Mouse (Mus musculus) brown adipose tissue, adult 24 weeks (tissue): ENCODE measurements around the gene Ppp1r13b. TPM values are rescaled to one million over a fixed set of nuclear protein-coding genes. Genes with fewer than 3 reads are reported as not detected.
A peak's percentile ranks its signal among the peaks of the same experiment; 100 is the strongest.
"Not testable (repeated sequence)": the region's sequence is repeated elsewhere in the genome, so short reads cannot be mapped to it uniquely, and the experiment has no call there.

Experiments used
- H3K27ac ChIP-seq: fragments of 200-500 bp; replicated peaks from 2 replicates; pipeline ENCODE4 v1.5.1; 2012; ENCODE audit warnings: low read depth, mild to moderate bottlenecking, low read length
- H3K4me1 ChIP-seq: fragments of 200-500 bp; 2 replicates; pipeline ENCODE4 v1.6.1; 2012; ENCODE audit warnings: low read length, mixed read lengths; ENCODE audit not compliant: control insufficient read depth, insufficient read depth, insufficient read length
- H3K4me3 ChIP-seq: fragments of 200-500 bp; 2 replicates; pipeline ENCODE4 v1.5.1; 2012; ENCODE audit warnings: low read depth, mild to moderate bottlenecking, low read length, moderate library complexity; ENCODE audit not compliant: insufficient read depth
- polyA plus RNA-seq: library from polyadenylated mRNA; stranded (reverse); fragments of >200 nt; gene quantifications from 2 replicates; pipeline ENCODE4 v1.2.4, GENCODE M21; 2012; ENCODE audit not compliant: missing spikeins, insufficient read depth, insufficient read length

Ppp1r13b gene
- polyA plus RNA-seq, result 4.5 and 5.9 TPM in 2 replicates

DNA sequence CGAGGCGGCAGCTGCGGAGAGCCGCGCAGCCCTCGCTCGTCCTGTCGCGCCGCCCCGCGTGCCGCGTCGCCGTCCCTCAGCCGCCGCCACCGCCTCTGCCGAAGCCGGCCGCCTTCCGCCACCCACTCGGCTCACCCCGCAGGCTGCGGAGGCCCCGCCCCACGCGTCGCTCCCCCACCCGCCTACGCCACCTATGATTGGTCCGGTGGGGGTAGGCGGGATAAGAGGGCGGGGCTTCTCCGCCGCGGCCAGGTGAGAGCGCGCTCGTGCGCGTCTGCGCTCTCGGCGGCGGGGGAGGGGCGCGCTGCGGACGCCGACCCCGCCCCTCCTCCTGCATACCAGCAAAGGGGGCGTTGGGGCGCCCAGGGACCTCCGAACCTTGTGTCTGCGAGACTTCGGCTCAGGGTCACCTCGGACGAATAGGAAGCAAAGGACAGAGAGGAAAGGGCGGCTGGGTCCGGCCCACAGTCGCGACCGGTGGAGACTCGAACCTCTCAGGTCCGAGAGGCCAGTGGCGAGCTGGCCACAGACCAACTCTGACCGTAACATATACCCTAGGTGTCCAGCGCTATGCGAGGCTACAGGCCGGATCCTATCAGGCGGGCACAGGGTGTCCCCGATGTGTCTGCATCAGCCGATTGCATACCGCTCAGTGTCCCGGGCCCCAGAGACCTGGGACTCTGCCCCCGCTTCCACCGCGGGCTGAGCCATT lies at the start of gene Ppp1r13b:
Ppp1r13b (minus strand) TSS at position 141 of the 712 bp plus-strand sequence.
- peaks cover 9% of the 10 kb centered on the region; the same call in 1 of the 2 replicates for H3K4me1 ChIP-seq
- H3K27ac ChIP-seq, result peak within 1 kb of the TSS; percentile 74
- peak within 1 kb of the TSS; percentile 91 for H3K4me3 ChIP-seq

DNA sequence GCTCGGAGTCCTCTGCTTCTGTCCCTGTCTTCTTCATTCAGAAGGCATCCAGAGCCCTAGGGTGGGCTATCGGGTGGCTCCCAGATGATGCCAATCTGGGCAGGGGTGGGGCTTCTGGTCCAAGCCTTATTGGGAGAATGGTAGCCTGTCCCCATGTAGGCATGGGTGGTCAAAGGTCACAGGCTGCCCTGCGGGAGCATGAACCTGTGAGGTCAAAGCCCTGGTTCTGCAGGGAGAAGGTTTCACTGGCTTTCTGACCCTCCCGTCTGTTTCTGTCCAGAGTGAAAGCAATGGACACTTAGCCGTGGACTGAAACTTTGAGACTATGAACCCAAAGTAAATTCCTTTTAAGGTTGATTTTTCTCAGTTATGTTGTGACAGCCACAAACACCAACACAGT lies 48.3 kb upstream of the Ppp1r13b start:
- Histone ChIP-seq H3K4me3 (no peak overlapping the region), H3K27ac (no peak overlapping the region), H3K4me1 (no peaks in the 10 kb centered on the region)

DNA sequence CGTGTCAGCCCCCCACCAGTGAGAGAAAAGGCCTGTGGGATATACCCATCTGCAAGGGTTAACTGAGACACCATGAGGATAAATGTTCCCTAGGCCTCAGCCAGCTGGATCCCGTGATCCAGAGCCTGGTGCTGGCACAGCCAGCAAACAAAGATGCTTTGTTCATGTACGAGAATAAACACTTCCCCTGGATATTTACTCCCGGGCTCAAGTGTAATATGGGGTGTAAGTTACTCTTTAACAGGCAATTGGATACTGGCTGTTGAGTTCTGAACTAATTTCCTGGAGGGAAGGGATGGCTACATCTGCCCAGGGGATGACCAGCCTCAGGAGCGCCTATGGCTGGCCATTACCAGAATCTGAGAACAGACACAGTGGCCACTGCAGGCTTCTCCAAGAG lies 43.8 kb upstream of the Ppp1r13b start:
- Histone ChIP-seq H3K27ac (no peak overlapping the region), H3K4me1 (no peaks in the 10 kb centered on the region), H3K4me3 (no peak overlapping the region)

DNA sequence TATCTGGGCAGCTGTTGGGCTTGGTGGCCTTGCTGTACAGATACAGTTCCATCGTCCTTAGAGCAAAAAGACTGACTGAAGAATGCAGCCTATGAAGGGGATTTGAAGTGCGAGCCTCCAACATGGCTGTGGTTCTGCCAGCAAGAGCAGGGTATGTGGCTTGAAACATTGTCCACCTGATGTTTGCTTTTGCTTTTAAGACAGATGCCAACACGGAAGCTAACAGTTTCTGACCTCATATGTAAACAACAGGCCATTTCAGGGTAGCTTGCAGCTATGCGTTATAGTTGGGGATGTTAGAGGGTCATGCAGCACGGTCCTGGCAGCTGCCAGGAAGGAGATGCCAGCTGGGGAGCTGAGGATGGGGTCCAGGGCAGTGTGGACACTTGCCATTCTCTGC lies 42.6 kb upstream of the Ppp1r13b start:
- Histone ChIP-seq H3K27ac (no peak overlapping the region), H3K4me1 (peaks cover under 1% of the 10 kb centered on the region; the same call in 1 of the 2 replicates), H3K4me3 (no peak overlapping the region)

DNA sequence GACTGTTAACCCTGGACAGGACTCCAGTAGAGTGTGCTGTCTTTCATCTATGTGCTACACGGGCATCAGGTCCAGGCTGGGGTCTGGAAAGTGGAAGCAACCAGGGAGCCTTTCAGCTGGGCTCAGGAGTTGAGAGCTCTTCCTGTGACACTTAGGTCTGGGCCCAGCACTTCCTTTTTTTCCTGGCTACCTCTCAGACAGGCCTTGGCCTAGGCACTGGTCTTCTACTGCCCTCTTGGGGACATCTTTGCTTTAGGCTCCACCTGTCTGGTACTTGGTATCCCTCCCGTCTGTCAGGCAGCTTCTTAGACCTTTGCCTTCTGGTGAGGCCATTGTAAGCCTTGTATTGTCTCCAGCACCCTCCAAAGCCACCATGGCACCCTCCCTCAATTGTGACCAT lies 38.8 kb upstream of the Ppp1r13b start:
- Histone ChIP-seq H3K27ac (peak overlapping the region; percentile 93), H3K4me3 (no peak overlapping the region), H3K4me1 (peaks cover 13% of the 10 kb centered on the region)

DNA sequence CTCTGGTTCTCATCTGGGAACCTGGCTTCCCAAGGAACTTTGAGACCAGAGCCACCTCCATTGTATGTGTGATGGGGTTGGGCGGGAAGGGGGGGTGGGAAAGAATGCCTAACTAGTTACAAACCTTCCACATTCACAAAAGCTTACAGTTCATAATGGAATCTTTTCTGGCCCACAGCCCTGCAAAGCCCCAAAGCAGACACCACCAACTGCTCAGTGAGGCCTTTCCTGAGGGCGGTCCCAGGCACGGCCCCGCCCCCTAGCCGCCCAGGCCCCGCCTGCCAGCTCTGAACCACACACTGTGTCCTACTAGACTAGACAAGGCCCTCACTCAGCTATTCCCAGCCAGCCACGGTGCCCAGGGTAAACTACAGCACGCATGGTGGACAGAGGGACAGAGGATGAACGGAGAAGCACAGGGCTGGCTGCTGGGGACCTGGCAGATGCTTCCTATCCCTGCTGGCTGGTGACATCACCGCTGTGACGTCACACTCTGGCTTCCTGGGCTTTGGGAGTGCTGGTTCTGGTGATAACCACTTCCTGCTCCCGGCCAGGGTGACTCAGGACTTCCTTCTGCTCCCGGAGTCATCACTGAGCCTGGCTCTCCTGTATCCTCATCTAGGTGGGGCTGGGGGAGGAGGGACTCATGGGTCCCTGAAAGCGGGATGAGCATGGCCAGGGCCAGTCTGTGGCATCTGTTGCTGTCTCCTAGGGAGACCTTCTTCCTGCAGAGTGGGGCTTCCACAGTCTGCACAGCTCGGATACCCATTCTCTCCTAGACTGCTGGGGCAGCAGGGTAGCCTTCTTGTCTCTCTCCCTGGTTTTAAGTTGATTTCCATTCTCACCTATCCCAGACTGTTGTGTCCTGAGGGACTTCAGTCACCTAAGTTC lies 38.1 kb upstream of the Ppp1r13b start:
- peaks cover 13% of the 10 kb centered on the region for H3K4me1 ChIP-seq
- H3K4me3 ChIP-seq, result not testable (repeated sequence)
- H3K27ac ChIP-seq, result peak overlapping the region; percentile 93

DNA sequence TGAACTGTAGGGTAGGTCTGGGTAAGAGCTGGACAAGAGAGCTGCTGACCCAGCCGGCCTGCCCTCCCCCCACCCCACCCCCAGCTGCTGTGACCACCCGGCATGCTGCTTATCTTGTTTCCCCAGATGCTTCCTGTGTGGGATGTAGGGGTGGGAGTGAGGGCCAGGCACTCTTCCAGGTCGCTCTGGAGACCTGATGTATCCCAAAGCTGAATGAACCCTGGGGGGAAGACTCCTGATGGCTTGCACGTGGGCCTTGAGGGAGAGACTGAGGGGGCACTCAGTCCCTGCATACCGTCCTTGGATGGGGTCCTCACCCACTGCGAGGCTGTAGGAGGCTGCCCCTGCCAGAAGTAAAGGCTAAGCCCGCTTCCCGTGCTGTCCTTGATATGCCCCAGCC lies 37.2 kb upstream of the Ppp1r13b start:
- peaks cover 13% of the 10 kb centered on the region for H3K4me1 ChIP-seq
- no peak overlapping the region for H3K4me3 ChIP-seq
- peak overlapping the region; percentile 97 for H3K27ac ChIP-seq

DNA sequence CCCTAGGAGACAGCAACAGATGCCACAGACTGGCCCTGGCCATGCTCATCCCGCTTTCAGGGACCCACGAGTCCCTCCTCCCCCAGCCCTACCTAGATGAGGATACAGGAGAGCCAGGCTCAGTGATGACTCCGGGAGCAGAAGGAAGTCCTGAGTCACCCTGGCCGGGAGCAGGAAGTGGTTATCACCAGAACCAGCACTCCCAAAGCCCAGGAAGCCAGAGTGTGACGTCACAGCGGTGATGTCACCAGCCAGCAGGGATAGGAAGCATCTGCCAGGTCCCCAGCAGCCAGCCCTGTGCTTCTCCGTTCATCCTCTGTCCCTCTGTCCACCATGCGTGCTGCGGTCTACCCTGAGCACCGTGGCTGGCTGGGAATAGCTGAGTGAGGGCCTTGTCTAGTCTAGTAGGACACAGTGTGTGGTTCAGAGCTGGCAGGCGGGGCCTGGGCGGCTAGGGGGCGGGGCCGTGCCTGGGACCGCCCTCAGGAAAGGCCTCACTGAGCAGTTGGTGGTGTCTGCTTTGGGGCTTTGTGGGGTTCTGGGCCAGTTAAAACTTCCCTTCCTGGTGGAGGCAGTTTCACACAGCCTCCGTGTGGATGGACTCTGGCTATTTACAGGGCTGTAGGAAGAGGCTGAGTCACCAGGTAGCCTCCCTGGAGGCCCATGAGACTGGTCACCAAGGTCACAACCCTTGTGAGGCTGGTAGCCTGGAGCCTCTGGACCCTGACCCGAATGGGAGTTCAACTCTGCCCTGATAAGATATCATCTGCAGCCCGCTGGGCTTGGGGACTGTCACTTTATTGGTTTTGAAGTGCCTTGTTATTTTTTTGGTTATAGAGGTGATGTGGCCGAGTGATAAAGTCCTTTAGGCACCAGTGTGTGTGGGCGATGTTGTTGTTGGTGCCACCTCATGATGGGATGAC lies 36.4 kb upstream of the Ppp1r13b start:
- peak overlapping the region; percentile 35; the same call in 1 of the 2 replicates for H3K4me3 ChIP-seq
- peak overlapping the region; percentile 97 for H3K27ac ChIP-seq
- H3K4me1 ChIP-seq, result peaks cover 13% of the 10 kb centered on the region

DNA sequence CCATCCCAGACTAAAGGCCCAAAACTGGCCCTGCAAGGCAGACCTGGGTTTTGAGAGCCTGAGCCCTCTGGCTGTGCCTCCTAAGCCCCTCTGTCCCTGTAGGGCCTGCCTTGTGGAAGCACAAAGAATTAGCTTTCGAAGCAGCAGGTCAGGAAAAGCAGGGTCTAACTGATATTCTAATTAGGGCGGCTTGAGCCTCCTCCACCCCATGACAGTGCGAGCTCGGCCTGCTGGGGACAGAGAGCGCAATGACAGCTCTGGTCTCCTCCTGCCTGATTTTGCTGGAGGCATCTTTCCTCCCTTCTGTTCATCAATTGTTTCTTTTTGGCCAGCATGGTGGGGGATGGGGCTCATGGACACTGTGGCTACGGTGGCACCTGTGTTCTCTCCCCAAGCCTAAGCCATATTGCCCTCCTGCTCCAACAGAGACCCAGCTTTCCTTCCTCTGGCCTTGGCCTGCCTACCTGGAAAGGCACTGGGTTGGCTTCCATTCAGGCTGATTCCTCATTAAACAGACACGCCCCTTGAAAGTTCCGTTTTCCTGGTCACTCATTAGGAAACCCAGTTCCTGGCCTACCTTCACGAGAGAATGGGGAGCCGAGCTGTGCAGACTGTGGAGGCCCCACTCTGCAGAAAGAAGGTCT lies 35.6 kb upstream of the Ppp1r13b start:
- peaks cover 13% of the 10 kb centered on the region for H3K4me1 ChIP-seq
- H3K4me3 ChIP-seq, result peak overlapping the region; percentile 35; the same call in 1 of the 2 replicates
- H3K27ac ChIP-seq, result peak overlapping the region; percentile 97

DNA sequence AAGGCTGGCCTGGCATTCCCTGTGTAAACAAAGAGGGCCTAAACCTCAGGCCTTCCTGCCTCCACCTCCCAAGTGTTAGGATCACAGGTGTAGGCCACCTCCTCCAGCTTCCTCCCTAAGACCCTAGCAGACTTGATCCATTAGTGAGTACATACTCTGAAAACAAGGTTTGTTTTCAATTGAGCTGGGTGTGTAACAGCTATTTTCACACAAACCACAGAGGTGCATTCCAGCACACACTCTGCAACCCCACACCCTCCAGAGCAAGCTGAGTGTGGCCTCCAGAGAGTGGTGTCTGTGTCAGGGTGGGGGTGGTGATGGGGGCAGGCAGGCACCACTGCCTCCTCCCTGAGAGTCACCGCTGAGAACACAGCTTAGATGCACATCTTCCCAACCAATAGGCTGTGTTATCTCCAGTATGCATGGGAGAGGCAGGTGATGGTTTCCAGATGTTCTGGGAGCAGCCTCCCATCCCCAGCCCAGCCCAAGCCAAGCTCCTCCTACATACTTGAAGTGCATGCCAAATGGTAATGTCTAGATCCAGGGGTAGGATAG lies 30.8 kb upstream of the Ppp1r13b start:
- Histone ChIP-seq H3K27ac (no peak overlapping the region), H3K4me3 (no peak overlapping the region), H3K4me1 (peaks cover 17% of the 10 kb centered on the region)

DNA sequence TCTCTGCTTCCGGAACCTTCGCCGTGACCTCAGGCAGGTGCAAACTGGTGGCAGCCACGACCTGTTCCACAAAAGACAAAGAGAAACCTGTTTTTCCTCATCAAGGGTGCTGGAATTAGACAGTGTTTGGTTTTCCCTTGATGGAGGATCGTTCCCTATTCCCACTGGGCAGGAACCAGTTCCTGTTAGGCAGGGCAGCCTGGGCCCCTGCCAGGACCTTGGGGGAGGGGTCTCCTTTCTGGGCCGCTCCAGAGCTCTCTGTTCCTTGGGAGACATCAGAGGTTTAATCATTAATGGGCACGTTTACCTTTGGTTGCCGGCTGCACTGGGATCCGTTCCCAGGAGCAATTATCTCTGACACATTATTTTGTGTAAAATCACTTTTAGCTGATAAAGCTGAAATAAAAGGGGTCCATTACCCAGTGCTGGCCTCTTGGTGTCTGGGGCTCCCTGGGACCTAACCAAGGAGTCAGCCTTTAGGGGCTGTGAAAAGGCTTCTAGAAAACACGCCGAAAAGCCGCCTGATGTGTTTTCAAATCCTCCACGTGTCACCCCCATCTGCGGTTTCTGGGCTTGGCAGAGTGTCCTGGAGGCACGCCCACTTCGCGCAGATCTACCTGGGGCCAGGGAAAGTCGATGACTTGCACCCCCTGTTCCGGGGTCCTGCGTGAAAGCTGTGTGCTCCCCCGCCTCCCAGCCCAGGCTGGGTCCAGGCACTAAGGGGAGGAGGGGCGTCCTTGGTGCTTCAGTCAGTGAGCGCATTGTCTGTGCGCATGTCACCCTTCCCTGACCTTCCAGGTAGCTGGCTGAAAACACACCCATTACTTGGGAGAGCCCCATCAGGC lies 29.0 kb upstream of the Ppp1r13b start:
- Histone ChIP-seq H3K4me1 (peaks cover 25% of the 10 kb centered on the region), H3K4me3 (no peak overlapping the region), H3K27ac (no peak overlapping the region)

DNA sequence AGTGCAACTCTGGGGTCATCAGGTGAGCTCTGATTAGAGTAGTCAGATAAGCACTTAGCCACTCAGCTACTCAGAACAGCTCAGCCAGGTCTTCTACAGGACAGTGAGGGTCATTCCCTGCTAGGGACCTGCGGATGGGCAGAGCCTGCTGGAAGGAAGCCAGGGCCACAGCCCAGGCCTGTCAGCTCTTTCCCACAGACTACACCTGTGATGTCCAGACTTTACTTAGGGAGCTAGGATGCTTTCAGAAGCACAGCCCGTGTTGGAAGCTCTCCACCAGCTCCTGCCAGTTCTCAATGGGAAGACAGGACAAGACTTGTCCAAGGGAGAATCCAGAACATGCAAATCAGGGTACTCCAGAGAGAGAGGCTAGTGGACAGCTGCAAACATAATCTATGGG lies 26.1 kb upstream of the Ppp1r13b start:
- H3K27ac ChIP-seq, result peak overlapping the region; percentile 93

DNA sequence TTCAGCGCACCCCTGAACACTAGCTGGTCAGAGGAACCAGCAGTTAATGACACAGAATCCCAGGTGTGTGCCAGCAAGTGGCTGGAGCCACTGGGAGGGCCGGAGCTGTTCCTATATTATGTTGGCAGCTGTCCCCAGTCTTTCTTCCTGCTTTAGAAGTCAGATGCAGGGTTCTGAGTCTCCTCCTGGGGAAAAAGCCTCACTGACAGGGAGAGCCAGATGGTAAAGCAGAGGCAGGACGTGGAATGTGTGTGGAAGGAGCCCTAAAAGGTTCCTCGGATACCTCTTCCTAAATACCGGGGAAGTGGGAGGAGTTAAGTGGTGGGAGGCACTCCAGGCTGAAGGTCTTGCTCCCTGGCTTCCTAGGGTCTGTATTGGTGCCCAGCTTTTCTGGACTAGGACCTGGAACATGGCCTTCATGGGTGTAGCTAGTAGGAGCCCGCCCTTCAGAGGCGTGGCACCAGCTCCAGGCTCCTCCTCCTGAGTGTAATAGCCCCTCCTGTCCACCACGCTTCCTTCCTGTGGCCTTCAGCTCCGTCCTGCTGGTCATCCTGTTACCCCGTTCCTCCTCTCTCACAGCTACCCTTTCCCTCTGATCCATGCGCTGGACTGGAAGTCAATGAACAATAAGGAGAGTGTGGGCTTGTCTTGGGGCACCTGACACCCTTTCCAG lies 25.3 kb upstream of the Ppp1r13b start:
- Histone ChIP-seq H3K27ac (peak overlapping the region; percentile 93), H3K4me3 (peak overlapping the region; percentile 53), H3K4me1 (peaks cover 32% of the 10 kb centered on the region)

More for the DNA sequence above, 26.1 kb upstream of the Ppp1r13b start:
- H3K4me3 ChIP-seq, result peak overlapping the region; percentile 53
- H3K4me1 ChIP-seq, result peaks cover 32% of the 10 kb centered on the region
